In the genomic region with DNA sequence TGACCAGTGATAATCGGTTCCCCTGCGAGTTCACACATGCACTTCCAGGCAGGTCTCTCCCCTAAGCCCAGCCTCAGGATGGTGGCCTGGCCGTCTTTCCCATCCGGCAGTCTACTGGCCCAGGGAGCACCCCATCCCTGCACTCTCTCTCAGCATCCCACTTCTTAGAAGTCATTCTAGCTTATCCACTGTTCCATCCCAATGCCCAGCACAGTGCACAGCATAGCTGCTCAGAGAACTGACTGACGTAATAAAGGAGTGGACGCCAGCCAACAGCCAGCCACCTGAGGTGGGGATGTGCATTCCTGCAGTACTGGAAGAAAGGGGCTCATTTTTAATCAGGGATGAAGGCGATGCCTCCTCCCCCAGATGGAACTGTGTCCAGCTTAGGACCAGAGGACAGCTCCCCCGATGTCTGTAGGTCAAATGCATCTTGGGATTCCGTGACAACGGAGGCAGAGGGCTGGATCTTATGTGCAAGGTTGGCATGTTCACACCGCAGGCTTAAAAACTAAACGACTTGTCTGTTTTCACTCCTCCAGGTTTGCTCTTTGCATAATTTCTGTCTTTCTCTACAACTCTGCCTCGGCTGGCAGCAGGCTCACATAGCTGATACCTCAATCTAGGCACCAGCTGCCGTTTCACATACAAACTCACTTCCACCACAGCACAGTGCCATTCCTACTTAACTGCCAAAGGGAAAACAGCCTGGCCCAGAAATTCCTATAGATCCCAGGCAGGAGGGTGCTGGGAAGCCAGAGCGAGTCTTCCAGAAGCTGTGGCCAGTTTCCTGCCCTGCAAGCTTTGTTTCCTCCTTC, we compare ENCODE assay signal across 15 mouse cellular contexts.
DNase-seq lines count a peak whose midpoint lies in the region; ATAC-seq lines count a peak whose summit lies in the region.
"Had no signal": no experiment of that assay in that cellular context is flagged by ENCODE, and none has a peak within 500 bp of the region (broad histone marks: within the 10 kb centered on the region; RNA-seq: fewer than 3 reads in every experiment).

No protein-coding gene starts in this region.

- H3K9me3 ChIP-seq in kidney, embryonic 15.5 days (replicated peaks), result no peaks in the 10 kb centered on the region
- H3K9me3 ChIP-seq: heart, embryonic 13.5 days; intestine, embryonic 15.5 days; limb, embryonic 12.5 days; lung, embryonic 15.5 days; midbrain, embryonic 12.5 days had no signal

- H3K36me3 ChIP-seq in kidney, embryonic 15.5 days, result no peaks in the 10 kb centered on the region
- H3K36me3 ChIP-seq: heart, embryonic 13.5 days; intestine, embryonic 15.5 days; limb, embryonic 12.5 days; lung, embryonic 15.5 days; midbrain, embryonic 12.5 days had no signal

- no peak overlapping the region for H3K4me2 ChIP-seq in kidney, embryonic 15.5 days
- H3K4me2 ChIP-seq: heart, embryonic 13.5 days; intestine, embryonic 15.5 days; limb, embryonic 12.5 days; lung, embryonic 15.5 days; midbrain, embryonic 12.5 days had no signal

- peaks cover 12% of the 10 kb centered on the region; the same call in 1 of the 2 replicates for H3K4me1 ChIP-seq in kidney, embryonic 15.5 days
- H3K4me1 ChIP-seq: heart, embryonic 13.5 days; intestine, embryonic 15.5 days; limb, embryonic 12.5 days; lung, embryonic 15.5 days had no signal

- ATAC-seq in kidney, embryonic 15.5 days (replicated peaks; ENCODE audit: low FRiP score), result peak; percentile 43; the same call in 1 of the 2 replicates
- ATAC-seq: activated CD4-positive, CD25-positive, alpha-beta regulatory T cell, adult 4 months; intestine, embryonic 15.5 days had no signal

- H3K27ac ChIP-seq in kidney, embryonic 15.5 days, result no peak overlapping the region
- H3K27ac ChIP-seq: heart, embryonic 13.5 days; intestine, embryonic 15.5 days; limb, embryonic 12.5 days; lung, embryonic 15.5 days; midbrain, embryonic 12.5 days had no signal

- H3K4me3 ChIP-seq in kidney, embryonic 15.5 days (replicated peaks), result no peak overlapping the region
- H3K4me3 ChIP-seq: heart, embryonic 13.5 days; intestine, embryonic 15.5 days; limb, embryonic 12.5 days; lung, embryonic 15.5 days; midbrain, embryonic 12.5 days had no signal

- H3K9ac ChIP-seq in kidney, embryonic 15.5 days, result no peak overlapping the region
- H3K9ac ChIP-seq: heart, embryonic 13.5 days; intestine, embryonic 15.5 days; limb, embryonic 12.5 days; lung, embryonic 15.5 days; midbrain, embryonic 12.5 days had no signal

- peak; percentile 26 for DNase-seq in cerebellum, adult 8-10 months
- DNase-seq in cerebellum, postnatal 4 days (ENCODE audit: low spot score in 2 of 2), result no peak
- DNase-seq in kidney, adult 9 months, result no peak
- peak; percentile 79 for DNase-seq in brain, adult 2 months (ENCODE audit: low read depth, low spot score)
- DNase-seq in kidney, postnatal 4 days, result peak; percentile 25 to 38
- DNase-seq in c-Kit-positive CD71-positive TER-119-positive erythroid progenitor cells, embryonic 14.5 days (ENCODE audit: low spot score), result no peak
- DNase-seq in ovary, adult 18-20 months (ENCODE audit: low spot score), result no peak
- DNase-seq: thymus, postnatal 25 days had no signal

- WGBS in kidney, embryonic 15.5 days, result 52% methylated on average over 15 of the region's 15 CpGs

- peaks cover 10% of the 10 kb centered on the region; the same call in 1 of the 2 replicates for H3K27me3 ChIP-seq in kidney, embryonic 15.5 days
- H3K27me3 ChIP-seq: heart, embryonic 13.5 days; intestine, embryonic 15.5 days; lung, embryonic 15.5 days had no signal

Comparison
In these comparisons a context has a peak if more than half of its experiments do, and no peak if none do; other contexts are left out.
1. DNase-seq: peak in cerebellum, adult 8-10 months (single experiment), brain, adult 2 months (single experiment) and kidney, postnatal 4 days (2 of 2); none in cerebellum, postnatal 4 days (0 of 2), kidney, adult 9 months (single experiment), c-Kit-positive CD71-positive TER-119-positive erythroid progenitor cells, embryonic 14.5 days (single experiment) and ovary, adult 18-20 months (single experiment).